Mouse (Mus musculus) ES-CJ7 (cell line): ENCODE results near the gene Pcyt1a.
"Not testable (repeated sequence)": the region's sequence is repeated elsewhere in the genome, so short reads cannot be mapped to it uniquely, and the experiment has no call there.

ENCODE experiments used
- DNase-seq: peaks from one replicate; pipeline ENCODE4 v3.0.0; 2011; ENCODE audit warnings: low read depth, low spot score

The Pcyt1a gene

DNA sequence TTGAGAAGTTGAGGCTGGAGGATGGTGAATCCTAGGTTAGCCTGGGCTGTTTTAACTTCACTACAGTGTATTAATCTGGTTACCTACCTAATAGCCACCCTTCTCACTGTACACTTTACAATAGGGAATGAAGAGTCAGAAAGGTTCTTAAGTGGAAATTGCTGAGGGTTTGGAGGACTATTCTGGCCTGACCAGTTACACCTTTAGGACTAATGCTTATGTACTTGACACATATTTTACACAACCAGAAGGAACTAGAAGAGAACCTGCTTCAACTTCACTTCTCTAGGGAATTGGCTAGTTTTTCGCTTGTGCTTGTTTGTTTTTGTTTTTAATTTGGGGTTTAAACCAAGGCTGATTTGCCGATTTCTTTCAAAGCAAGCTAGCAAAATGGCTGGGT is 2.4 kb downstream of the Pcyt1a start:
- no peak for DNase-seq

DNA sequence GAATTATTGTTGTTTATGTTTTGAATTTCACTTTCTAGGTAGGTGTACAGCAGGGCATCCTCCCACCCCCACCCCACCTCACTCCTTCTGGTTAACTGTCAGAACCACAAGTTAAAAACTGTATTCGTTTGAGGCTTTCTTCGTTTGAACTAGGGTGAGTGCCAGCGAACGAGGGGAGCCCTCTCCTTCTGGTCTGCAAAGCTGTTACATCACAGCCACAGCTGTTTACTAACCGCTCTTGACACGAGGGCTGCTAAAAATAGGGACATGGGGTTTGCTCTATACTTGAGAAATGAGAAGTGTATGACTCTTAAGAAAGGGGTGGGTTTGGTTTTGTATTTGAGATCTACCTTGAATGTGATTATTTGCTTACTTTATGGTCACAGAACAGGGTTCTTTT is 3.3 kb downstream of the Pcyt1a start:
- DNase-seq = no peak

DNA sequence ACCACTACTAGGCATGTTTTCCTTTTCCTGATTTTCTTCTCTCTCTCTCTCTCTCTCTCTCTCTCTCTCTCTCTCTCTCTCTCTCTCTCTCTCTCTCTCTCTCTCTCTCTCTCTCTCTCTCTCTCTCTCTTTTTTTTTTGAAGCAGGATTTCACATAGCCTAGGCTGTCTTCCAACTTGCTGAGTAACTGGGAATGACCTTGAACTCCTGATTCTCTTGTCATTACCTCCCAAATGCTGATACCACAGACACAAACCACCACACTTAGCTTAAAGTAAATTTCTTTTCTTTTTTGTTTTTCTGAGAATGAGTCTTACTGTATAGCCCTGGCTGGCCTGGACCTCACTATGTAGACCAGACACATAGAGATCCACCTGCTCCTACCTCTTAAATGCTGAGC is 4.0 kb downstream of the Pcyt1a start:
- DNase-seq = no peak

DNA sequence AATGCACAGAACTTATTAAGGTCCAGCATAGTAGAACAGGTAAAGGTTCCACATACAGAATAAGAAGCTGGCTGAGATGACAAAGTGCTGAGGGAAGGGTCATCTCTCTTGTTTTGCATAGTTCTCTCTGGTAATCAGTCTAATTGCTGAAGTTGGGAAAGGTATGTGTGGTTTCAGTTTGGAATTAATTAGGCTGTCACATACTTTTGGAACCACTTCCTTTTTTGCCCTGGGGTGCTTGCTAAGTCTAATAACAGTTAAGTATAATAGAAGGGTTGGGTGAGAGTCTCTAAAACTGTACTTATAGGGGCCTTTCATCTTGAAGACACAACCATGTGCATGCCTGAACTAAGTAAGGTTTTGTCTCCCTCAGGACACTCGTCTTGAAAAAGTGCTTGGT is 5.9 kb downstream of the Pcyt1a start:
- no peak for DNase-seq

DNA sequence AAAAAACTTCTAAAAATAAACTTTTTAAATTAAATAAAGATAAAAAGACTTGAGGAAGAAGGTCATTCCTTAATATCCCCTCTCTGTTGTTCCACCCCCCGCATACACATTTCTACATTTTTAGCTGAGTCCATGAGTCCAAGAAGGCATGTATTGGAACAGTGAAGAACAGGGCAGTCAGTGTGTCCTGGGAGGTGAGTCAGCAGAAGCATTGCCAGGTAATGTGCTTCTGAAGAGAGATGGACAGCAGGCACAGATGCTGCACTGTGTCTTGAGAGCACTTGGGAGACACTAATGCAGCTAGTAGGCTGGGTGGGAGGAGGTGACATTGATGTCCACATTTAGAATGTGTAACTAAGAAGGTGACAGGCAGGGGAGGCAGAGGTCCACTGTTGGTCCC is 6.5 kb downstream of the Pcyt1a start:
- no peak for DNase-seq

DNA sequence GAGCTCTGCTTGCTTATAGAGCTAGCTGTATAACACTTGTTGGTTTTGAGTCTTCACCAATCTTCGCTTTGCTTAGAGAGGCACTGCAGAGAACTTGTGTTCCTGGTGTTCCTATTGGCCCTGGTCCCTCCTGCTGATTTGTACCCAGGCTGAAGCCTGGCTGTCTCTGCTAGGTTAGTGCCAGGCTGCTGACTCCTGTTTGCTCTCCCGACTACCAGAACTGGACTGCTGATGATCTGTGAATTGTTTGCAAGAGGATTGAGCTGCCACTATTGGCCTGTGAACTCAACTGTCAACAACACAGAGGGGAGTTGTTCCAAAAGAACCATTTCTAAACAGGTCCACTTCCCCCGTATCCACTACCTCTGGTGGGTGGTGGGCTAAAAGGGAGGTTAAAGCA is 10.7 kb downstream of the Pcyt1a start:
- DNase-seq = no peak

DNA sequence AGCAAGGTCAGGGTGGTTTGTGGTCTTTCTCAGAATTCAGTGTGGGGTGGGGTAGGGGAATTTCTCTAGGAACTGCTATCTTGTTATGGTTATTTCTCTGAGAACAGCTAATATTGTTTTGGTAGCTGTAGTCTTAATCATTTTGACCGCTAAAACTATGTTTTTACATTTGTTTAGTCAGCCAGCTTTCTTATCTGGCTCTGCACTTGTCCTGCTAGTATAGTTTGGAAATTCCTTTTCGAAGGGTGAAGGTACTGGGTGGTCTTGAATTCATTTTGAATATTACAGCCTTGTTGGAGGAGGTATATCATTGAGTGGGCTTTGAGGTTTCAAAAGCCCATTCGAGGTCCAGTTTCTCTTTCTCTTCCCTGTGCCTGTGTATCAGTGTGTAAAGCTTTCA is 13.9 kb downstream of the Pcyt1a start:
- not testable (repeated sequence) for DNase-seq

DNA sequence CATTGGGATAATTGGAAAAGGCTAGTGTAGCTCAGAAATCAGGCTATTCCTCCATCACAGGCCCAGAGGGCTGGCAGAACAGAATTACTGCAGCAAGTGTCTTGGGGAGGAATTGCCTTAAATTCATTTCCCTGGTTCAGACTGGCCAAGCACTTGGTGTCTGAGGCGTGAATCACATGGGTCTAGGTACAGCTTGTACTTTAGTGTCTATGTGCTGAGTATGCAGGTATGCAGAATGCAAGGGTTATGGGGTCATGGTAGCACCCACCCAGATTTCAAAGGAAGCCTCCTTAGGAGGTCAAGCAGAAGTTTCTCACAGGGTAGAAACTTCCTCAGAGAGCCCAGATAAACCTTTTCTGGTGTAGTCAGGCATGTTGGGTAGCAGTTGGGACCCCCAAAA is 14.8 kb downstream of the Pcyt1a start:
- no peak for DNase-seq

DNA sequence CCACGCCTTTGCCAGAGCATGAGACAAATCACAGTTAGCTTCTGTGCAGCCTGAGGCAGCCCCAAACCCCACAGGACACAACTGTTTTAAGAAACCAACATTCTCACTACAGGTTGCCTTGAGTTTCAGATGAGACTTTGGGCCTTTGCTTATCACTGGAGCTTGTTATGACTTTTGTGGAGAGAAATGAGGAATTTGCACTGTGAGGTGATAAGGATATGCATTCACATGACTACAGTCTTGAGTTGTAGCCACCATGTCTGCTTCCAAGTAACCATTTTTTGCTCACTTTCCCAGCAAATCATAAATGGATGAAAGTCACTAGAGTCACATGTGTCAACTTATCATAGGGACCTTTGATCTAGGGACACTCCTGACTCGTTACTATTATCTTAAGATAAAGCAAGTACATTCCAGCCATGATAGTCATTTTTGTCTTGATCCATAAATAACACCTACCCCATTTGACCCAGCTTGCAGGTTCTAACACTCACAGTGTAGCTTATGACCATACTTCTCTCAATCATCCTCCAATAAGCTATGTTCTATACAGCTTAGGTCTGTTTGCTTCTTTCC is 15.9 kb downstream of the Pcyt1a start:
- no peak for DNase-seq

DNA sequence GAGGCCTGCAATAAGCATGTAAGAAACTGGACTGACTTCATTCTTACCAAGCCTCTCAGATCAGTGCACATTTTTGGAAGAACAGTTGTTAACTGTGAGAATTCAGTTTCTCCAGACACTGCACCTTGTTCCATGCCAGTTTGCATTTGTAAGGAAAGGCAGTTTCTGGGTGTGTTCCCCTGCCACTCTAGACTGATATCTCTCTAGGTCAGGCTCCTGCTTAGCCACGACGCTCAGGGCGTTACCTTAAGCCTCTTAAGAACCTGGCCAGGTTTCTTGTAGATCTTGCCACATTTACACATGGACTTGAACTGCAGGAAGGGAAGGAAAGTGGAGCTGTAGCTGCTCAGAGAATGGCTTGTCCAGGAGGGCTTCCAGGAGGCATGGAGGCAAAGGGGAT is 18.9 kb downstream of the Pcyt1a start:
- no peak for DNase-seq

DNA sequence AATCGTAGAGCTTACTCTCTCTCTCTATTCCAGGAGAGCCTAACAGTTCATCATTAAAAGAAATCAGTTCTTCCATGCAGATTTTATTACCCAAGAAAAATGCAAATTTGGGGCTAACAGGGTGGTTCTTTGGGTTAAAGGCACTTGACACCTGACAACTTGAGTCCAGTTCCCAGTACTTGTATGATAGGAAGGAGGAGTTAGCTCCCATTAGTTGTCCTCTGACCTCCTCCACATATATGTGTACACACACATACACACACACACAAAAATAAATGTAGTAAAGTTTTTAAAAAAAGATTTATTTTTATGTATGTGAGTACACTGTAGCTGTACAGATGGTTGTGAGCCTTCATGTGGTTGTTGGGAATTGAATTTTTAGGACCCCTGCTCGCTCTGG is 19.4 kb downstream of the Pcyt1a start:
- no peak for DNase-seq

DNA sequence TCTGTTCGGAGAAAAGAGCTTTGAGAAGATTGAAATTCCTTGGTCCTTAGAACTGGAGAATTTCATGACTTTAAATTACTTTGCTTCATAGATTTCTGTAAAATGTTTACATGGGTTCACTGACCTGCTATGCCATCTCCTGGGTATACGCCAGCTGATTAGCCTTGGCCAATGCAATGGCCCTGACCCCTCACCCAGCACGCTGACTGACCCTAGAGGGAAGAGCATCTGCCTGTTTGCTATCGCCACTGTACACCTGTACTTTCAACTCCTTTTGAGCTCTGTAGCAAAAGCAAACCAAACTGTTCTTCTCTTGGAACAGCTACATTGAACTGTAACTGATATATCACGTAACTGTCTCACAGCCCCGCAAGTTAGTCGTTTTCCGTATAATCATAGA is 22.4 kb downstream of the Pcyt1a start:
- DNase-seq = no peak

DNA sequence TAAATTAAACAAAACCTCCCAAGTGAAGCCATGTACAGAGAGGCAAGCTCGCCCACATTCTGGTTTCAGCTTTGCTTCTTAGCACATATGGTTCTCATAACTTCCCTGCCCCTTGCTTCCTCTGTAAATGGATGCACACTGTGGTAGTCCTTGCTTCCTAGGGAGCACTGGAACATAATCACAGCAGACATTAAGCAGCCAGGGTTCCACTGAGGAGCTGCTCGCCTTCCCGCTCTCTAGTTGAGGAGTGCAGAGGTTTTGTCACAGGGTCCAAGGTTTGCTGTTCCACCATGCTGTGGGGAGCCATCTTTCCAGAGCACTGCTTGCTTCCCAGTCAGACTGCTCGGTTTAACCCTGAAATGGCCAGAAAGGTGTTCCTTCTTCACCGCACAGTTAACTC is 23.9 kb downstream of the Pcyt1a start:
- DNase-seq = no peak

DNA sequence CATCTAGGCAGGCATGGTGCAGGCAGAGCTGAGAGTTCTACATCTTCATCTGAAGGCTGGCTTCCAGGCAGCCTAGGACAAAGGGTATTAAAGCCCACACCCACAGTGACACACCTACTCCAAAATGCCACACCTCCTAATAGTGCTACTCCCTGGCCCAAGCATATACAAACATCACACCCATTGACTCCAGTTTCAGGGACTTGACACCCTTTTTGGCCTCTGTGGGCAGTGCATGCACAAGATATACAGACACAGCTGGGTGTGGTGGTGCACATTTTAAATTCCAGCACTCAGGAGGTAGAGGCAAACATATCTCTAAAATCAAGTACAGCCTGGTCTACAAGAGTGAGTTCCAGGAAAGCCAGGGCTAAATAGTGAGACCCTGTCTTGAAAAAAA is 25.4 kb downstream of the Pcyt1a start:
- no peak for DNase-seq

DNA sequence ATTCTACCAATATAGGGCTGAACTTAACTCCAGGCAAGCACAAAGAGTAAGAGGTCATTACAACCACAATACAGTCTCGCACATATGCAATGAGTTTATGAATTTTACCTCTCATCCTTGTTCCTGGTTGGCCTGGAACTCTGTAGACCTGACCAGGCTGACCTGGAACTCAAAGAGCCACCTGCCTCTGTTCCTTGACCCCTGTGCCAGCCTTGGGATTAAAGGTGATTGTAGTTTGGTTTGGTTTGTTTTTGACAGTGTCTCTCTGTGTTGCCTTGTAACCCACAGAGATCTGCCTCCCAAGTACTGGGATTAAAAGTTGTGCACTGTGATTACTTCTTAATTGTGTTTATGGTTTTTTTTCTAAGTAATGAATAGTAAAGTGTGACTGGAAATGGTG is 26.0 kb downstream of the Pcyt1a start:
- DNase-seq = no peak

DNA sequence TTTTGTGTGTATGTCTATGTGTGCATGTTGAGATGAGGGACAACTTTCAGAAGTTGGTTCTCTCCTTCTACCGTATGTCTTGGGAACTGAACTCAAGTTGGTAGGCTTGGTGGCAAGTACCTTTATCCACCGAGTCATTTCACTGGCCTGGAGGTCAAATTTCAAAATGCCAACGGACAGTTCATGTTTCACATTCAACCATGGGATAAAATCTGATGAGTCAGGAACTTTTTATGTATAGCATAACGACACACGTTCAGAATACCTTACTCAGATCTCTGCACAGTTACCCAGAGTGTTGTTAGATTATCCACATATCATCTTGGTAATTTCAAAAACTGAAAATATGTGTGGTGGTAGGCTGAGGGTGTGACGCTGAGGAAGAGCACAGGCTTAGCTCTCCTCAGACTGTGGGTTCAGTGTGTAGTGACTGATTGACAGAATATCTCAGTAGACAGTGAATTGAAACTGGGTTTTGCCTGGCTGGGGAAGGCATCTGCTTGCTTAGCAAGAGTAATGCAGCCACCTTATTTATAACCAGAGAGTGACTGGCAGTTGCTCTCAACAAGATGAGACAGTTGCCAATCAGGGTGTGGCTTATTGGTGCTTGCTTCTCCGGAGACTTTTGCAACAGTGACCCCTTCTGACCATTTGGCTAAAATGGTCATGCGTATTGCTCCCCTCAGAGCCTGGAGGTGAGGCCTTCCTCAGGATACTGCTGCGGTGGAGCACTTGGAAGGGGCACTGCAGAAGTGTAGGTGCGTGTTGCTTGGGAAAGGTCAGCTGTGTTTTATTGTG is 27.1 kb downstream of the Pcyt1a start:
- peak; percentile 75 for DNase-seq

DNA sequence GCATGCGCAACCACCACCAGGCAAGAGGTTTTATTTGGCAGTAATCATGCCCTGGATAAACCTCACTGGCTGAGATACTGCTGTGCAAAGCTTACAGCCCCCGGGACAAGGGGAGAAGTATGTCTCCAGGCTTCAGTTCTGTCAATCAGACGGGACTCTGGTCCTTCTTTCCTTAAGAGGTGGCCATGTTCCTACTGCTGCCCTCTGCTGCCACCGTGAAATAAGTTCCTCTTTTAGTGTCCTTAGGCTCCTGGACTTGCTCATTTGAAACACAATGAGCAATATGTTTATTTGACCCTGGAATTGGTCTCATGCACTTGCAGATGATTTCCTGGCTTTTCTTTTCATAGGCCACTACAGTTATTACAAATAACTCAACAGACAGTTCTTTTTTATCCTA is 29.8 kb downstream of the Pcyt1a start:
- DNase-seq = peak; percentile 15

DNA sequence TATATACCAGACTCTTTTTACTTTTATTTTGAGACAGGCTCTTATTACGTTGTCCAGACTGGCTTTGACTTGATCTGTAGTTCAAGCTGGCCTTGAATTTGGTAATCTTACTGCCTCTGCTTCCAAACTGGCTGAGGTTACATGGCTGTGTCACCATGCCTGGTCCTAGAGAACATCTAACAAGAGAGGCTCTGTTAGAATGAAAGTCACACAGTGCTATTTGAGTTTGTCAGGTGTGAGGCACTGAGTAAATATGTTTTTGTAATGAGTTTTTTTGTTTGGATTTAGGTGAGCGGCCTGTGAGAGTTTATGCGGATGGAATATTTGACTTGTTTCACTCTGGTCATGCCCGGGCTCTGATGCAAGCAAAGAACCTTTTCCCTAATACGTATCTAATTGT is 31.0 kb downstream of the Pcyt1a start:
- DNase-seq = no peak

DNA sequence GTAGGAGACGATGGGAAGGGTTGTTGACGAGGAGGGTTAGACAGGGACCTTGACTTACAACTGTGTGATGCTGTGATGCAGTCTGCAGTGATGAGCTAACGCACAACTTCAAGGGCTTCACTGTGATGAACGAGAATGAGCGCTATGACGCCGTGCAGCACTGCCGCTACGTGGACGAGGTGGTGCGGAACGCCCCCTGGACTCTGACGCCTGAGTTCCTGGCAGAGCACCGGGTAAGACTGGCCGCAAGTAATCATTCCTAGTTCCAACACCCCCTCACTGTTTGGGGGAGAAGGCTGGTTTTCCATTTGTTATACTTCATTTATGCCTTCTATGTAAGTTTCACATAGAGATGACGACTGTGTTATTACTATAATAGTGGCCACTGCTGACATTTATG is 32.2 kb downstream of the Pcyt1a start:
- no peak for DNase-seq

DNA sequence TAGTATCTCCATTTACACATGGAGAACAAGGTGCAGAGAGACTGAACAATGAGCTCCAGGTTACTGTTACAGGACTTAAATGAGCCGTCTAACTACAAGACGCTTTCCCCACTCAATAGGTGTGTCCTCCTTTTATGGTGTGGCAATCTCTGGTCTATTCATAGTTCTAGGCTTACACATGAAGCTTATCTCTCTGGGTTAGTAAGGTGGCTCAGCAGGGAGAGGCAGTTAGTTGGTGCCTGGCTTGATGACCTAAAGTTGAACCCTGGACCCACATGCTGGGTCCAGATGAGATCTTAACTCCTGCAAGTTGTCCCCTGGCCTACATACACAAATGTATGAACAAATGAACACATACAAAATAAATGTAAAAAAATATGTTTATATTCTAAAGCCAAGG is 32.7 kb downstream of the Pcyt1a start:
- no peak for DNase-seq

DNA sequence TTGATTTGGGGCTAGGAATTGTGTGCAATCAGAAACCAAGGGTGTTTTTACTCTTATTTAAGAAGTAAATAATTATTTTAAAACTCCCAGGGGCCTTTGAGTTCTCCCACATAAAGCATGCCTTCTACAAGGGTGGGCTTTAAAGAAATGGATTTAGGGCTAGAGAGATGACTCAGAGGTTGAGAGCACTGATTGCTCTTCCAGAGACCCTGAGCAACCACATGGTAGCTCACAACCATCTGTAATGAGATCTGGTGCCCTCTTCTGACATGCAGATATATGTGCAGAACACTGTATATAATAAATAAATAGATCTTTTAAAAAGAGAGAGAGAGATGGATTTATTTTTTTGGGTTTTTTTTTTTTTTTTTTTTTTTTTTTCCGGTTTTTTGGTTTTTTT is 34.2 kb downstream of the Pcyt1a start:
- no peak for DNase-seq

DNA sequence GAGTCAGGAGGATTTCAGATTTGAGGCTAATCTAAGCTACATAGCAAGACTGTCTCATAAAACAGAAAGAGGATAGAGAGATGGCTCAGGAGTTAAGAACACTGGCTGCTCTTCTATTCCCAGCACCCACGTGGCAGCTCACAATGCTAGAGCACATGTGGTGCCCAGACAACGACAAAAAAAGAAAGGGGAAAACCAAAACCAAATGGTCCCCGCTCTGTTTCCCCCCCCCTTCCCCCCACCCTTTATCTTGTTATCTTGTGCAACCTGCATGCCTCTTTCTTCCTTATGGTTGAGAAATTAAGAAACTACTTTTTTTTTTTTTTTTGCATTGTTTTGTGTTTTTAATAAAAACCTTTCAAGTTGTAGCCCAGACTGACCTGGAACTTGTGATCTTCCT is 37.8 kb downstream of the Pcyt1a start:
- no peak for DNase-seq

DNA sequence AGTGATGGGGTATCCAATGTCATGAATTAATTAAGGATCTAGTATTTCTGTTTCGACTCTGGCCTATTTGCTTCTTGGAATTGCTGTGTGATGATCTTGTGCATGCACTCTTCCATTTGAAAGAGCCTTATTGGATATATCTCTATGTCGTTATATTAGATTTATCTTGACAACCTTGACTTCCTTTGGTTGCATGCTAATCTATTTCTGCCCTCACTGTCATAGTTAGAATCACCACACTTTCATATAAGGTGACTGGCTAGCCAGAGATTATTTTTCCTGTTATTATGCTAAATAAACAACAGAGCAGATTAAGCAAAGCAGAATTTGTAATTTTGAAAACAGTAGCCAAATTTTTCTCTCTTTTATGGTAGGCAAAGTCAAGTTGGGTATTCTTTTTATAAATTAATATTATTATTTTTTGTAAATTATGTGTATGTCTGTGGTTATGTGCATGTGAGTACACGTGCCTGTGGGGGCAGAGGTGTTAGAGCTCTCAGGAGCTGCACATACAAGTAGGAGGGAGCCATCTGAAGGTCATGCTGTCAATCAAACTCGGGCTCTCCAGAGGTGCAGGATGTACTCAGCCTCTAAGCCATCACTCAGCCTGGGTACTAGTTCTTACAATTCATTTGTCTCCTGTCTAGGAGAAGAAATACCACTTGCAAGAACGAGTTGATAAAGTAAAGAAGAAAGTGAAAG is 38.8 kb downstream of the Pcyt1a start:
- DNase-seq = no peak
